Mouse (Mus musculus) lung, adult 2 months (tissue): ENCODE data around the gene Map2k2.

Experiments
- CTCF ChIP-seq: fragments of 200-500 bp; IDR thresholded peaks from 2 replicates; pipeline ENCODE4 v1.5.1; 2011; ENCODE audit warnings: mild to moderate bottlenecking, low read length, control low read depth; ENCODE audit not compliant: insufficient read depth
- POLR2A ChIP-seq: fragments of 200-500 bp; IDR thresholded peaks from 2 replicates; pipeline ENCODE4 v1.6.1; 2011; ENCODE audit warnings: low read depth, mild to moderate bottlenecking, control low read depth, low read length, borderline replicate concordance; ENCODE audit errors: extremely low read depth

GRCm38 (mm10) chr10:81068706-81069105 is 37.0 kb upstream of the Map2k2 start:
- no peak for TF ChIP-seq POLR2A
- no peak for TF ChIP-seq CTCF
